Mouse (Mus musculus) urinary bladder, adult 2 months (tissue): ENCODE results near the gene Tnrc6b. TPM values are rescaled to one million over a fixed set of nuclear protein-coding genes. Genes with fewer than 3 reads are reported as not detected.
"Not testable (repeated sequence)": the region's sequence is repeated elsewhere in the genome, so short reads cannot be mapped to it uniquely, and the experiment has no call there.

Source experiments
- DNase-seq: peaks from one replicate; pipeline ENCODE4 v3.0.0; 2022; ENCODE audit warnings: low spot score
- polyA plus RNA-seq: library from polyadenylated mRNA; depleted of rRNA; stranded (reverse); fragments of >200 nt; gene quantifications from 2 replicates; pipeline ENCODE4 v1.2.3, GENCODE M21; 2012

The Tnrc6b gene
- polyA plus RNA-seq, 1 experiment = 7.8 TPM

- not testable (repeated sequence) for DNase-seq
Measured at GRCm38 (mm10) chr15:80735708-80736107, 24.6 kb downstream of the Tnrc6b start.

DNA sequence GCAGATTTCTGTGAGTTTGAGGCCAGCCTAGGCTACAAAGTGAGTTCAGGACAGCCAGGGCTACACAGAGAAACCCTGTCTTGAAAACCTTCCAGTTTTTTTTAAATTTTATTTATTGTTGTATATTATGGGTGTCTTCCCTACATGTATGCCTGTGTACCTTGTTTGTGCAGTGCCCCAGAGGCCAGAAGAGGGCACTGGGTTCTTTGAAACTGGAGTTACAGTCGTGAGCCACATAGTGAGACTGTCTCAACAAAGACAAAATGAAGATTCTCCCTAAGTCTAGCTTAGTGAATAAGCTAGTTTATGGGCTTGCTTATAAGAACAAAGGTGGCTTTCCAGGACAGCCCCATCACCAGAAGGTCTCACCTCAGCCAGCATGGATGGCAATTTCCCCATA is 25.4 kb downstream of the Tnrc6b start:
- no peak for DNase-seq

GRCm38 (mm10) chr15:80738244-80738643 is 27.1 kb downstream of the Tnrc6b start:
- no peak for DNase-seq

DNA sequence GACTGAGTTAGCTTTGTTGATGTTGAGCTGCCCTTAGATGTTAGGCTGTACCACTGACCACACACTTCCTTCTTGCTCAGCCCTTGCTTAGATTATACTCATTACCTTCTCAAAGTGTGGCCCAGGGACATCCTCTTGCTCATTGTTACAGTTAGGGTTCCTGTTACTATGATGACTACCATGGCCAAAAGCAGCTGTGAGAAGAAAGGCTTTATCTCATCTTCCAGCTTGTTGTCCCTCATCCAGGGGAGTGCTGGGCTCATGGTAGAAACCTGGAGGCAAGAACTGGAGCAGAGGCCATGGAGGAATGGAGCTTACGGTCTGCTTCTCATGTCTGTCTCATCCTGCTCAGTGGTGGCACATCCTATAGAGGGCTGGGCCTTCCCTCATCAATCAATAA is 28.9 kb downstream of the Tnrc6b start:
- DNase-seq = no peak

GRCm38 (mm10) chr15:80741836-80742235 is 30.7 kb downstream of the Tnrc6b start:
- DNase-seq = no peak

- DNase-seq = no peak
Measured at GRCm38 (mm10) chr15:80742991-80743474, 31.9 kb downstream of the Tnrc6b start.

GRCm38 (mm10) chr15:80743606-80744005 is 32.5 kb downstream of the Tnrc6b start:
- DNase-seq = no peak

GRCm38 (mm10) chr15:80744667-80745422 is 33.7 kb downstream of the Tnrc6b start:
- no peak for DNase-seq

GRCm38 (mm10) chr15:80748979-80749378 is 37.9 kb downstream of the Tnrc6b start:
- no peak for DNase-seq

DNA sequence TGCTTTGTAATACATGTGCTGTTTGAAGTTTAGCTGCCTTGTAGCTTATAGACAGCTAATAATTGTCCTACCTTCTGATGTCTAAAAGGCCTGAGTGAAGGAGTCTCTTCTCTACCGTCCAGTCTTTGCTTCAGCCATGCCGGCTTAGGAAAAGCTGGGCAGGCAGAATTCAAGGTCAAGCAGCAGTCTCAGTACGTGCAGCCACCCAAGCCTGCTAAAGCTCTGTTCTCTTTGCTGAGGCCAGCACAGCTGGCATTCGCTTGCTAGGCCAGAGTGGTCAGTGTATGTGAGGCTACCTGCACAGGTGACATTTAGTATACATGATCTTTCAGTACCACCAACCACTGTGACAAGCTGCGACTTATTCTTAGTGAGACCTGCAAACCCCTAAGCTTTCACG is 42.2 kb downstream of the Tnrc6b start:
- no peak for DNase-seq

- no peak for DNase-seq
Measured at GRCm38 (mm10) chr15:80754103-80754502, 43.0 kb downstream of the Tnrc6b start.

GRCm38 (mm10) chr15:80759451-80759850 is 48.3 kb downstream of the Tnrc6b start:
- DNase-seq = no peak

DNA sequence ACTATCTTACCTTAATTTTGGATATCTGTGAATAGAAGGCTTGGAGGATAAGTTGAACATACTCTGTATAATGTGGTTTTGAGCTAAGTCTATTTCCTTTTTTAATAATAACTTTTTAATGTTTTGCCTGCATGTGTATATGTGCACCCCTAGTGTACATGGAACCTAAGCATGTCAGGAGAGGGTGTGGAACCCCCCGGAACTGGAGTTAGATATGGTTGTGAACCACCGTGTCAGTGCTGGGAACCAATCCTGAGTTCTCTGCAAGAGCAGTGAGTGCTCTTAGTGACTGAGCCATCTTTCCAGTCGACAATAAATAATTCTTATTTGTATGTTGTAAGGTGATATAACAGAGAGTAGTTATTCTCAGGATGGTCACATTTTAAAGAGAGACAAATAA is 49.4 kb downstream of the Tnrc6b start:
- DNase-seq = no peak

DNA sequence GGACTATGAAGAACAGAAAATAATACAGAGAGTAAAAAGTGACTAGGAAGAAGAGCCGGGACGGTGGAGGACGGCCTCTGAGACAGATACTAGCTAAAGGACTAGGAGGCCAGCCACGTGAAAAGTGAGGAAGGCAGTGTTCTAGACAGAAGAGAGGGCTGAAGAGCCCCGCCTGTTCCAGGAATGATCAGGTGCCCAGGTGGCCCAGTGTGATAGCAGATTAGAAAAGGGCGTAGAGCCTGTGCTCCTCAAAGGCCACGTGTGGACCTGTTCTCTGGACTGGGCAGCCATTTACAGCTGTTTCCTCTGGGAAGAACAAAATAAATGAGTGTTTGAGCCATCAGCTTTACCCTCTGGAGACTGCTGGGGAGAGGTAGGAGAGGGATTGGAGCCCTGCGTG is 49.8 kb downstream of the Tnrc6b start:
- no peak for DNase-seq

- no peak for DNase-seq
Measured at GRCm38 (mm10) chr15:80762621-80763020, 51.5 kb downstream of the Tnrc6b start.

GRCm38 (mm10) chr15:80764666-80765065 is 53.6 kb downstream of the Tnrc6b start:
- no peak for DNase-seq

DNA sequence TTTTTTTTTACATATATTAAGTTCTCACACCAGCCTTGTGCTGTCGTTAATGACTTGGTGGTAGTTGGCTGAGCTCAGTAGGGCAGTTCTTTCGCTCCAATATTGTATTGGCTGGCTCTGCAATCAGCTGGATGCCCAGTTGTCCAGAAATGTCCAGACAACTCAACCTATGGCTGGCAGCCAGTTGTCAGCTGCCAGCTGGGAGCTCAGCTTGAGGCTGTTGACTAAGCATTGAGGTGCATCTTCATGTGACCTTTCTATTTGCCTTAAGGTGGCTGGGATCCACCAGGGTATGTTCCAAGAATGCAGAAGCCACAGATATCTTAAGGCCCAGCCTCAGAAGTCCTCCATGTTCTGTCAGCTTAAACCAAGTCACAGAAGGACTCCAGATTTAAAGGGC is 54.3 kb downstream of the Tnrc6b start:
- no peak for DNase-seq

DNA sequence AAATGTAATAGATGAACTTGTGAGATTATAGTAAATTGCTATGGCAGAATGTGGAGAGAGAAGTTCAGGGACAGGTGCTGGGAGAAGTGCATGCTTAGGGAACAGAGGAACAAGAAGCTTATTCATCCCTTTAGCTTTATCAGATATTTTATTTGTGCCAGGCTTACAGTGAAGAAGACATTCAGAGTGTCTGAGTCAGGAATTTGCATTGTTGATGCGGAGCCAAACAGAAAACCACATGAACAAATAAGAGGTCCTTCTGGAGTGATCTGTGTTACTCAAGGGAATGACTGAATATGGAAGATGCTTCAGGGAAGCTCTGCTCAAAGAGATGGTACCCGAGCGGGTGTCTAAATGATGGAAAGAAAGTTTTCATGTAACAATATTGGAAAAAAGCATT is 57.1 kb downstream of the Tnrc6b start:
- no peak for DNase-seq

- DNase-seq = no peak
Measured at GRCm38 (mm10) chr15:80771926-80772441, 60.9 kb downstream of the Tnrc6b start.

GRCm38 (mm10) chr15:80774666-80775065 is 63.6 kb downstream of the Tnrc6b start:
- no peak for DNase-seq

GRCm38 (mm10) chr15:80779006-80779405 is 67.9 kb downstream of the Tnrc6b start:
- no peak for DNase-seq

DNA sequence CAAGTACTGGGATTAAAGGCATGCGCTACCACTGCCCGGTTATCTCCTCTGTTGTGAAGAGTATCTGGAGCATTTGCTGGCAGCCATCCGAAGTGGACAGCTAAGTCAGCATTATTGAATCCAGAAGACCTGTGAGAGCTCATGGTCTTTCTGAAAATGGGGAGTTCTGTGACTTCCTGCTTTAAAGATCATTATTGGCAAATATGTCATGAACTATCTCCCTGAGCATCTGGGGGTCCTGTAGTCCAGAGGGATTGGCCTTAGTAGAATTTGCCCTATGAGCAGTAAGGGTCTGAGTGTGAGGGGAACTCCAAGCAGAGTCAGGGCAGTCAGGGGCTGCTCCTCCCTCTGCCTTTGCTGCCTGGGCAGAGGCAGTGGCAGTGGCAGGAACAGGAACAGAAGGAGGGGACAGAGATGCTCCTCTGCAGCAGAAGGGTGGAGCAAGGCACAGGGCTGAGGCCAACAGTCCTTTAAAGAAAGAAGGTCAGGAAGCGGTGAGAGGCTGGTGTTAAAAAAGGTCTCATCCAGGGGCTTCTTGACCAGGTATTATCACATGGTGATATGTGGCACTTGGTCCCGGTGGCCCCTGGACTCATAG is 69.1 kb downstream of the Tnrc6b start:
- DNase-seq = no peak

DNA sequence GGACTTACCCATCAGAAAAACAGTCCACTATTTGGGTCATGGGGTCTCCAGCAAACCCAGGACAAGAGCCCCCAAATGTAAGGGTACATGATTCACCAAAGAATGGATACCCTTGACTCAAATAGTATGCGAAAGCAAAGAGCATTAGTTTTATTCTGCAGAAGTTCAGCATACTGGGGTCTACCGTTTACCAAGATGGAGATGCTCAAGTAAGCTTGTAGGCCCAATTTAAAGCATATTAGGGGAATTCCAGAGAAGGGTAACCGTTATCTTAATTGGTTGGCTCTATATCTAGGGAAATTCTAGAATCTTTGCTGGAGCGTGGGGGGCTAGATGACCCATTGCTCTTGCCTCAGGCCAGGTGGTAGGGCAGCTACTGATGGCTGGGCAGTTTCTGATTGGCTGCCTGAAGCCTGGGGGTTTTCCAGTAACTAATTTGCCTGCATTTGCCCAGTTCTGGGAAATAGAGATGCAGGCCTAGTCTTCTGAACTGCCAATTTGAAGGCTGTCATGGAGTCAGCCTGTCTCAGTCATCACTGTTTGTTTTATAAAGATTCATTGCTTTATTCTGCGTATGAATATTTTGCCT is 70.2 kb downstream of the Tnrc6b start:
- no peak for DNase-seq
